In the genomic region with DNA sequence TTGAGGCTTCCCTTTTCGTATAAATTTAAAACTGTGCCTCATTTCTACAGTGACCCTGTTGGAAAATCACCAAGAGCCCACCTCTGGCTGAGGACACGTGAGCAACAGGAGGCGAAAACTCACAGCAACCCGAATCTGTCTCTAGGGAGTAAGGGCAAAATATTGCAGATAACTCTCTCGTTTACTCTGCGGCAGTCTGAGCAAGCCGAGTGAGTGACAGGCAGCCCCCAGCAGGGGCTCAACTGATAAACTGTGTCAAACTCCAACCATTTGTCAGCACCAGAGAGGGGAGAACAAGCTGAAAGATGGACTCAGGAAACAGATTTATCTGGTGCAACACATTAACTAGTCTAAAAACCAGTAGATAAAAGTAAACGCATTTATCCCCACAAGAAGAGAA, we compare ENCODE assay signal across 17 mouse cellular contexts.
DNase-seq lines count a peak whose midpoint lies in the region; ATAC-seq and TF ChIP-seq lines count a peak whose summit lies in the region.
"Had no signal": no experiment of that assay in that cellular context is flagged by ENCODE, and none has a peak within 500 bp of the region (broad histone marks: within the 10 kb centered on the region; RNA-seq: fewer than 3 reads in every experiment).

No protein-coding gene starts in this region.

- no peak overlapping the region for H3K9ac ChIP-seq in heart, embryonic 12.5 days
- H3K9ac ChIP-seq in heart, adult 2 months (ENCODE audit: low read depth, low read length), result no peak overlapping the region
- H3K9ac ChIP-seq in lung, embryonic 14.5 days, result no peak overlapping the region
- no peak overlapping the region; the same call in 1 of the 2 replicates for H3K9ac ChIP-seq in liver, embryonic 14.5 days (replicated peaks)
- H3K9ac ChIP-seq: neural tube, embryonic 15.5 days; stomach, embryonic 15.5 days had no signal

- no peaks in the 10 kb centered on the region for H3K9me3 ChIP-seq in heart, embryonic 12.5 days (replicated peaks)
- no peaks in the 10 kb centered on the region for H3K9me3 ChIP-seq in lung, embryonic 14.5 days (ENCODE audit: low read depth, low read length)
- H3K9me3 ChIP-seq in liver, embryonic 14.5 days (ENCODE audit: control insufficient read depth, low read length), result no peaks in the 10 kb centered on the region
- H3K9me3 ChIP-seq: neural tube, embryonic 15.5 days; stomach, embryonic 15.5 days had no signal

- H3K36me3 ChIP-seq in heart, embryonic 12.5 days, result no peaks in the 10 kb centered on the region
- no peaks in the 10 kb centered on the region for H3K36me3 ChIP-seq in heart, adult 2 months (ENCODE audit: control insufficient read depth, insufficient read depth, low read length)
- H3K36me3 ChIP-seq in lung, embryonic 14.5 days (ENCODE audit: insufficient read depth), result no peaks in the 10 kb centered on the region
- H3K36me3 ChIP-seq in liver, embryonic 14.5 days (replicated peaks; ENCODE audit: control insufficient read depth, insufficient read depth, low read depth), result no peaks in the 10 kb centered on the region
- H3K36me3 ChIP-seq: neural tube, embryonic 15.5 days; stomach, embryonic 15.5 days had no signal

- WGBS in heart, embryonic 12.5 days, result 4% methylated on average over 8 of the region's 8 CpGs
- 47% methylated on average over 8 of the region's 8 CpGs for WGBS in heart, adult 2 months
- 4% methylated on average over 8 of the region's 8 CpGs for WGBS in lung, embryonic 14.5 days
- WGBS in lung, adult 2 months, result 40% methylated on average over 8 of the region's 8 CpGs
- WGBS in liver, embryonic 14.5 days (ENCODE audit: insufficient replicate concordance), result 2% methylated on average over 8 of the region's 8 CpGs

- no peak overlapping the region for H3K27ac ChIP-seq in heart, embryonic 12.5 days (ENCODE audit: poor library complexity, severe bottlenecking)
- H3K27ac ChIP-seq in heart, adult 2 months, result no peak overlapping the region
- H3K27ac ChIP-seq in lung, embryonic 14.5 days (ENCODE audit: low read depth), result no peak overlapping the region
- H3K27ac ChIP-seq in brown adipose tissue, adult 24 weeks (replicated peaks; ENCODE audit: low read depth, low read length), result no peak overlapping the region
- no peak overlapping the region for H3K27ac ChIP-seq in liver, embryonic 14.5 days
- H3K27ac ChIP-seq: neural tube, embryonic 15.5 days; stomach, embryonic 15.5 days had no signal

- TF ChIP-seq CTCF in heart, adult 2 months (IDR thresholded peaks at IDR 0.05), result no peak
- no peak for TF ChIP-seq CTCF in lung, embryonic 14.5 days (IDR thresholded peaks at IDR 0.05; ENCODE audit: low read depth)
- TF ChIP-seq CTCF in lung, adult 2 months (IDR thresholded peaks at IDR 0.05; ENCODE audit: insufficient read depth, low read length), result no peak
- TF ChIP-seq CTCF in liver, embryonic 14.5 days (IDR thresholded peaks at IDR 0.05; ENCODE audit: low read depth), result no peak

- H3K4me1 ChIP-seq in heart, embryonic 12.5 days (replicated peaks), result peaks cover 6% of the 10 kb centered on the region; the same call in 1 of the 2 replicates
- H3K4me1 ChIP-seq in heart, adult 2 months (ENCODE audit: control insufficient read depth, insufficient read depth, low read length), result no peaks in the 10 kb centered on the region
- peaks cover 10% of the 10 kb centered on the region for H3K4me1 ChIP-seq in lung, embryonic 14.5 days (ENCODE audit: insufficient read depth)
- no peaks in the 10 kb centered on the region for H3K4me1 ChIP-seq in lung, adult 2 months (ENCODE audit: control insufficient read depth, insufficient read depth, low read length)
- H3K4me1 ChIP-seq in brown adipose tissue, adult 24 weeks (ENCODE audit: control insufficient read depth, insufficient read depth, insufficient read length, low read length), result no peaks in the 10 kb centered on the region; the same call in 1 of the 2 replicates
- peaks cover 3 to 12% of the 10 kb centered on the region in 2 experiments for H3K4me1 ChIP-seq in liver, embryonic 14.5 days (replicated peaks; ENCODE audit: control insufficient read depth in 2 of 2, insufficient read depth in 2 of 2, low read length in 1 of 2)
- H3K4me1 ChIP-seq: neural tube, embryonic 15.5 days had no signal

- no peak for DNase-seq in heart, adult 2 months
- no peak for DNase-seq in lung, embryonic 14.5 days
- no peak for DNase-seq in lung, adult 2 months
- DNase-seq in liver, embryonic 14.5 days (ENCODE audit: low read depth in 3 of 3, low spot score in 3 of 3), result no peak
- DNase-seq in T-cell, adult 2 months (ENCODE audit: low spot score), result no peak
- no peak for DNase-seq in cerebellum, adult 18-20 months
- DNase-seq: adrenal gland, adult 8-10 months; cerebellum, adult 2 months; heart, postnatal 10 days; kidney, adult 8-10 months; kidney, postnatal 4 days; lung, postnatal 36 days; right cerebral cortex, adult 18-20 months had no signal

- peaks cover 81% of the 10 kb centered on the region for H3K27me3 ChIP-seq in heart, embryonic 12.5 days (replicated peaks)
- no peaks in the 10 kb centered on the region for H3K27me3 ChIP-seq in heart, adult 2 months (ENCODE audit: control insufficient read depth, insufficient read depth, low read length)
- H3K27me3 ChIP-seq in lung, embryonic 14.5 days (ENCODE audit: insufficient read depth, low read length), result peaks cover 52% of the 10 kb centered on the region
- peaks cover 7% of the 10 kb centered on the region for H3K27me3 ChIP-seq in liver, embryonic 14.5 days (ENCODE audit: control insufficient read depth, insufficient read depth, low read length)

- TF ChIP-seq EP300 in heart, adult 2 months (IDR thresholded peaks at IDR 0.05; ENCODE audit: insufficient read depth, low read depth, low read length), result no peak
- peak; percentile 42 for TF ChIP-seq EP300 in liver, embryonic 14.5 days (IDR thresholded peaks at IDR 0.05; ENCODE audit: low read depth)

- no peaks in the 10 kb centered on the region for H3K79me2 ChIP-seq in heart, adult 2 months (replicated peaks; ENCODE audit: control insufficient read depth, insufficient read depth, low read length)

- peak overlapping the region; percentile 20 for H3K4me3 ChIP-seq in heart, embryonic 12.5 days
- H3K4me3 ChIP-seq in heart, adult 2 months, result no peak overlapping the region
- H3K4me3 ChIP-seq in lung, embryonic 14.5 days (ENCODE audit: low read depth, low read length), result no peak overlapping the region
- H3K4me3 ChIP-seq in lung, adult 2 months (replicated peaks; ENCODE audit: extremely low read depth, low read depth, low read length), result no peak overlapping the region
- H3K4me3 ChIP-seq in brown adipose tissue, adult 24 weeks (ENCODE audit: insufficient read depth, low read depth, low read length), result peak overlapping the region; percentile 52
- no peak overlapping the region for H3K4me3 ChIP-seq in liver, embryonic 14.5 days (ENCODE audit: insufficient read depth in 1 of 2, low read depth in 2 of 2, low read length in 2 of 2)
- H3K4me3 ChIP-seq: neural tube, embryonic 15.5 days; stomach, embryonic 15.5 days had no signal

- ATAC-seq in heart, embryonic 12.5 days (ENCODE audit: insufficient number of reproducible peaks, low FRiP score), result no peak
- ATAC-seq in lung, embryonic 14.5 days (ENCODE audit: insufficient read depth), result no peak
- no peak for ATAC-seq in liver, embryonic 14.5 days (ENCODE audit: insufficient read depth)

- TF ChIP-seq POLR2A in heart, adult 2 months (IDR thresholded peaks at IDR 0.05; ENCODE audit: insufficient read depth, low read depth, low read length), result no peak
- no peak for TF ChIP-seq POLR2A in lung, adult 2 months (IDR thresholded peaks at IDR 0.05; ENCODE audit: borderline replicate concordance, extremely low read depth, low read depth, low read length)

- H3K4me2 ChIP-seq in heart, embryonic 12.5 days, result peak overlapping the region; percentile 56
- H3K4me2 ChIP-seq in lung, embryonic 14.5 days, result peak overlapping the region; percentile 21; the same call in 1 of the 2 replicates
- H3K4me2 ChIP-seq in liver, embryonic 14.5 days (ENCODE audit: low read depth), result peak overlapping the region; percentile 31
- H3K4me2 ChIP-seq: neural tube, embryonic 15.5 days; stomach, embryonic 15.5 days had no signal

- intact Hi-C loops in heart, adult 2 months (cut with DNase I), result no loop called here

Comparison
In these comparisons a context has a peak if more than half of its experiments do, and no peak if none do; other contexts are left out.
1. H3K4me3 ChIP-seq: peak in heart, embryonic 12.5 days (single experiment) and brown adipose tissue, adult 24 weeks (single experiment); none in heart, adult 2 months (single experiment), lung, embryonic 14.5 days (single experiment), lung, adult 2 months (single experiment) and liver, embryonic 14.5 days (0 of 2).
2. Peak in every context shown above with its lines, with median percentiles within 50 percentile points of each other: H3K4me2 ChIP-seq.